Mouse (Mus musculus) testis, adult 2 months (tissue): ENCODE results near the gene Sla2.

Source experiments
- CTCF ChIP-seq: fragments of 200-500 bp; IDR thresholded peaks from 2 replicates; pipeline ENCODE4 v1.5.1; 2012; ENCODE audit warnings: low read depth, mild to moderate bottlenecking, inconsistent platforms, low read length, moderate library complexity; ENCODE audit not compliant: control insufficient read depth, insufficient read depth, insufficient replicate concordance
- POLR2A ChIP-seq: fragments of 200-500 bp; IDR thresholded peaks from 2 replicates; pipeline ENCODE4 v1.6.1; 2012; ENCODE audit warnings: low read depth, mild to moderate bottlenecking, inconsistent platforms, low read length, moderate library complexity; ENCODE audit not compliant: control insufficient read depth

- TF ChIP-seq POLR2A, result no peak
- TF ChIP-seq CTCF, result no peak
Observed at GRCm38 (mm10) chr2:156874047-156874759, 12.8 kb downstream of the Sla2 start.
